Mouse (Mus musculus) small intestine, adult 2 months (tissue): ENCODE data around the gene Dhx57.

ENCODE experiments used
- CTCF ChIP-seq: fragments of 200-500 bp; IDR thresholded peaks from 2 replicates; pipeline ENCODE4 v1.5.1; 2012; ENCODE audit warnings: low read depth, mild to moderate bottlenecking, control low read depth, inconsistent platforms, low read length, moderate library complexity, mixed read lengths; ENCODE audit not compliant: insufficient replicate concordance, insufficient read length; ENCODE audit errors: extremely low read depth
- POLR2A ChIP-seq: fragments of 200-500 bp; IDR thresholded peaks from 2 replicates; pipeline ENCODE4 v1.6.1; 2012; ENCODE audit warnings: low read depth, mild to moderate bottlenecking, control low read depth, inconsistent platforms, low read length, moderate library complexity

- TF ChIP-seq POLR2A: no peak
- no peak for TF ChIP-seq CTCF
Observed at GRCm38 (mm10) chr17:80323658-80324057, 33.4 kb upstream of the Dhx57 start.
